Mouse (Mus musculus) left cerebral cortex, postnatal 36 days (tissue): ENCODE results near the gene Cryba1. TPM values are rescaled to one million over a fixed set of nuclear protein-coding genes. Genes with fewer than 3 reads are reported as not detected.
"Not testable (repeated sequence)": the region's sequence is repeated elsewhere in the genome, so short reads cannot be mapped to it uniquely, and the experiment has no call there.

Experiments used
- DNase-seq, 2 experiments: peaks; one replicate each; pipeline ENCODE4 v3.0.0; 2021 to 2022; ENCODE audit warnings: low spot score in 2 of 2, mixed read lengths in 1 of 2
- intact Hi-C: fragments of 180-260 bp; cut with DNase I; formaldehyde crosslinking; loops from one replicate; pipeline ENCODE4 v1.15.1; 2025
- total RNA-seq, 2 experiments: library from RNA; stranded (reverse); gene quantifications; 2 replicates each; pipeline ENCODE4 v1.2.3; 2021

Cryba1 gene
- not detected for total RNA-seq

- intact Hi-C loops = no loop called here
- no peak for DNase-seq
These were observed at the start of gene Cryba1 for GRCm38 (mm10) chr11:77725183-77725582. TSS of gene Cryba1 (minus strand) at chr11:77725283.

GRCm38 (mm10) chr11:77771879-77772713 lies 47.0 kb upstream of the Cryba1 start:
- no peak for DNase-seq
- intact Hi-C loops = no loop called here

GRCm38 (mm10) chr11:77770346-77770745 lies 45.3 kb upstream of the Cryba1 start:
- intact Hi-C loops = no loop called here
- no peak for DNase-seq

- intact Hi-C loops = no loop called here
These were observed 44.4 kb upstream of the Cryba1 start for GRCm38 (mm10) chr11:77769496-77769895.

GRCm38 (mm10) chr11:77766351-77767001 lies 41.4 kb upstream of the Cryba1 start:
- DNase-seq = peak; percentile 57 to 69

More at GRCm38 (mm10) chr11:77769496-77769895, 44.4 kb upstream of the Cryba1 start:
- DNase-seq = no peak

GRCm38 (mm10) chr11:77765459-77765777 lies 40.3 kb upstream of the Cryba1 start:
- DNase-seq = no peak
- intact Hi-C loops = no loop called here

More at GRCm38 (mm10) chr11:77766351-77767001, 41.4 kb upstream of the Cryba1 start:
- intact Hi-C loops = no loop called here

GRCm38 (mm10) chr11:77764694-77765458 lies 39.8 kb upstream of the Cryba1 start:
- peak; percentile 60 to 65 for DNase-seq
- intact Hi-C loops = loop anchor here (5.0 kb wide), 1 partner anchor 78 kb away; the partner anchor contains the start of gene Nufip2

- peak; percentile 43 to 64 for DNase-seq
- intact Hi-C loops = loop anchor here (1.0 to 5.0 kb wide), 2 partner anchors 29 to 77 kb away; partner anchors contain the start of gene Nufip2
These were observed 38.7 kb upstream of the Cryba1 start for GRCm38 (mm10) chr11:77763673-77764340.

GRCm38 (mm10) chr11:77762783-77763672 lies 37.9 kb upstream of the Cryba1 start, which contains the start of gene Myo18a:
TSS of gene Myo18a (plus strand) at chr11:77763246.
- intact Hi-C loops = loop anchor here (1.0 to 5.0 kb wide), 2 partner anchors 30 to 76 kb away; partner anchors contain the start of gene Nufip2
- peak; percentile 81 to 86 for DNase-seq

- intact Hi-C loops = loop anchor here (5.0 kb wide), 1 partner anchor 73 kb away; the partner anchor contains the start of gene Nufip2
- DNase-seq = no peak
These were observed 34.9 kb upstream of the Cryba1 start for GRCm38 (mm10) chr11:77760031-77760430.

GRCm38 (mm10) chr11:77753469-77753868 lies 28.4 kb upstream of the Cryba1 start:
- intact Hi-C loops = no loop called here
- DNase-seq = no peak

GRCm38 (mm10) chr11:77752525-77752924 lies 27.4 kb upstream of the Cryba1 start:
- no peak for DNase-seq
- intact Hi-C loops = no loop called here

- intact Hi-C loops = no loop called here
- no peak for DNase-seq
These were observed 23.9 kb upstream of the Cryba1 start for GRCm38 (mm10) chr11:77748996-77749395.

GRCm38 (mm10) chr11:77747103-77747502 lies 22.0 kb upstream of the Cryba1 start:
- DNase-seq, intact Hi-C loops: not testable (repeated sequence)

- DNase-seq = no peak
- intact Hi-C loops = no loop called here
These were observed 21.6 kb upstream of the Cryba1 start for GRCm38 (mm10) chr11:77746652-77747051.

GRCm38 (mm10) chr11:77743966-77744365 lies 18.9 kb upstream of the Cryba1 start:
- no peak for DNase-seq
- intact Hi-C loops = no loop called here

GRCm38 (mm10) chr11:77738555-77738954 lies 13.5 kb upstream of the Cryba1 start:
- intact Hi-C loops = no loop called here
- DNase-seq = no peak

GRCm38 (mm10) chr11:77737289-77737688 lies 12.2 kb upstream of the Cryba1 start:
- intact Hi-C loops = loop anchor here (2.0 kb wide), 1 partner anchor 56 kb away; no protein-coding TSS in a partner anchor

More at GRCm38 (mm10) chr11:77737289-77737688, 12.2 kb upstream of the Cryba1 start:
- peak; percentile 73 to 75 for DNase-seq
